Mouse (Mus musculus) frontal cortex, postnatal 10 days (tissue): ENCODE measurements around the gene Atp6v0b.
A peak's percentile ranks its signal among the peaks of the same experiment; 100 is the strongest.

Source experiments
- DNase-seq, 2 experiments: peaks; one replicate each; pipeline ENCODE4 v3.0.0; 2022; ENCODE audit warnings: low spot score in 2 of 2, mixed read lengths in 1 of 2

The Atp6v0b gene

GRCm38 (mm10) chr4:117836204-117836767, 50.8 kb downstream of the Atp6v0b start:
- peak; percentile 80 to 90 for DNase-seq

- peak; percentile 51 to 57 for DNase-seq
Observed at GRCm38 (mm10) chr4:117835531-117836111, 51.5 kb downstream of the Atp6v0b start.

DNA sequence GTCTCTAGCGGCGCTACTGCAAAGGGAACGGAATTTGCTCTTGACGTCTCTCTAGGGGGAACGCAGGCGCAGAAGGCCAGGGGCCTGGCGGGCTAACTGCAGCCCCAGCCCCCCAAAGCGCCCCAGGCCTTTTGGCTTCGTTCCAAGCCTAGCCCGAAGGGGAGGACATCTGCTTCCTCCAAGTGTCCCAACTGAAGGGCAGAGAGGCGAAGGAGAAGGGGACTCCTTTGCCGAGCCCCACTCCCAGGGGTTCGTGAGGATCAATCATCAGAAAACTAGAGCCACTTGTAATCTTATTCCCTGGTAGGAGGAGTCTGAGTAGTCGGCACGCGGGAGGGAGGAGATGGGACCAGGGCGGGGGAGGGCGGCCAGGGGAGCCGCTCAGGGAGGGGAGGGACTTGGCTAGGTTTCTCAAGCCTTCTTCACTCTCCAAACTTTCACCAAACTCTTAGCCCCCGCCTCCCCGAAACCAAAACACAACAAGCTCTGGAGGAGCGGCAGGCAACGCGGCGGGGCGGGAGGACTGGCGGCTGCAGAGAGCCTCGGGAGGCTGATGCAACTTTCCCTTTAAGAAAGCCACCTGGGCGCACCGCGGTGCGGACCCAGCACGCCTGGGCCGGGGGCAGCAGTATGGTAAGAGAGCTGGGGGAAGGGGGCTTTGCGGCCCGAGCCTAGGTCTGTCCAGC, 52.1 kb downstream of the Atp6v0b start:
- peak; percentile 44 to 63 for DNase-seq

- no peak for DNase-seq
Observed at GRCm38 (mm10) chr4:117834457-117834844, 52.7 kb downstream of the Atp6v0b start, which contains the start of gene Slc6a9. Gene Slc6a9 (plus strand): TSS chr4:117834506.
